Mouse (Mus musculus): ENCODE results near the gene Spag7.

Gene Spag7

DNA sequence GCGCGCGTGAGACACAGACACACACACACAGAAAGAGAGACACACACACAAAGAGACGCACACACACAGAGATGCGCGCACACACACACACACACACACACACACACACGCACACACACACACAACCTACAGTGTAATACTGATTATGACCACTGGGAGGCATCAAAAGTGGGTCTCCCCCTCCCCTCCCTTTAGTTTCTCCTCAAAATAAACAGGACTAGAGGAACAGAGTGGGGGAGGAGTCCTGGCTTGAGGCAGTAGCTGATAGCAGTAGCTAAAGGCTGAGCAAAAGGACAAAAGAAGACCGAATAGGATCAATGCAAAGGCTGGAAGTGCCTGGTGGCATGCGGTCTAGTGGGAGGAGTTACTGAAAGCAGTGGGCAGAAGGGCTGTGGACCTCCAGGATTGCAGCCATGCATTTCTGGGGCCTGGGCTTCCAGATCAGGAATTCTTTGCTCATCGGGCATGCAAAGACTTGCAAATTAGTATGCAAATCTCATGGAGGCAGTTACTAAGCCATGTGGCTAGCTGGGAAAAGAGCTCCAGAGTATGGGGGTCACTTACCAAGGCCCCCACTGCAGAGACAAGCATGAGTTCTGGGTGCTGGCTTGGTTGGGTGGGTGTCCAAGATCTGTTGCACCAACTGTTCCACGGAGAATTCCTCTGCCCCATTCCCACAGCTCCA is 12.8 kb upstream of the Spag7 start:
- no peak for DNase-seq (ENCODE audit: extremely low read depth, low read depth, low spot score)

DNA sequence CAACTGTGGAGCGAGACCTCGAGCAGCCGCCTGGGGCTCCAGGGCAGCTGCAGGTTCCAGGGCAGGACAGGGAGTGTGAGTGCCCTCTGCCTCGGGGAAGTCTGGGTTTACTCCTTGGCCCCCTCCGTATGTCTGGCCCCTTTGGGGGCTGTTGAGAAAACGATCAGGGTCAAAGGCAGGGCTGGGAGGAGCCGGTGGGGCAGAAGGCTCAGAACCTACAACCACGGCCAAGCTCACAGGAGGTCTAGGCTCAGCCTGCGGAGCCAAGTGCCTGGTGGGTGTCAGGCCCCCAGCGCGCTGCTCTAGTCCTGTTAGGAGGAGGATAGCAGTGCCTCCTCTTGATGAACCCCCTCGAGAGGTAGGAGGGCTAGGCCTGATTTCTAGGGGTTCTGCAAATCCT is 12.0 kb upstream of the Spag7 start:
- DNase-seq (ENCODE audit: extremely low read depth, low read depth, low spot score): no peak

DNA sequence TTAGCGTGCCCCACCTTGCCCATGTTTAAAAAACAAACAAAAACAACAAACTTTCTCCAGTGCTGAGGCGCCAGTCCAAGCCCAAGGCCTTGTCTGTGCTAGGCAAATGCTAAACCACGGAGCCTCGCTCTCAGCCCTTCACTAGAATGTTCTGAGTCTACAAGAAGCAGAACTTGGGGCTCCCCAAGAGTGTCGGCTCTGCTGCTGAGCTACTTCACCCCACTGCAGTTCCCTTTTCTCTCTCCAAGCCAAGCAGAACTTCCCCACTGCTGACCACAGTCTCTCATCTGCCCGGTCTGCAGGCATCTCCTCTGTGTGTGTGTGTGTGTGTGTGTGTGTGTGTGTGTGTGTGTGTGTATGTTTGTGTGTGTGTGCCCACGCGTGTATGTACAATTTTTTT is 10.7 kb upstream of the Spag7 start:
- no peak for DNase-seq (ENCODE audit: extremely low read depth, low read depth, low spot score)

DNA sequence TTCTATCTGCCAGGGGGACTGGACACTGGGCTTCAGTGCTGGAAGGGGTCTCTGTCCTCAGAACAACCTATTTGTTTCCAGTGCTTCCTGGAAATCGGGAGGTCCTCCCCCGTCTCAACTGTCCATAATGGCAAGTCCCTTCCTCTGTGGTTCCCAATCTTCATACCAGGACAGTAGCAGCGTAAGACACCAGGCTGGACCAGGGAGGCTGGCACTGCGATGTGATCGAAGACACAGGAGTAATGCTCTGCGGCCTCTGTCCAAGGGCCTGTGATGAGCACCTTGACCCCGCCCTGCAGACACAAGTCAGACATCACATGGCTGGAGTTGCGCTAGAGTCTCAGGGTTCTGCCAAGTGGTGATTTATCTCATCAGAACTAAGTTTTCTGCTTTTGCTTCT is 10.1 kb upstream of the Spag7 start:
- DNase-seq (ENCODE audit: extremely low read depth, low read depth, low spot score): no peak

DNA sequence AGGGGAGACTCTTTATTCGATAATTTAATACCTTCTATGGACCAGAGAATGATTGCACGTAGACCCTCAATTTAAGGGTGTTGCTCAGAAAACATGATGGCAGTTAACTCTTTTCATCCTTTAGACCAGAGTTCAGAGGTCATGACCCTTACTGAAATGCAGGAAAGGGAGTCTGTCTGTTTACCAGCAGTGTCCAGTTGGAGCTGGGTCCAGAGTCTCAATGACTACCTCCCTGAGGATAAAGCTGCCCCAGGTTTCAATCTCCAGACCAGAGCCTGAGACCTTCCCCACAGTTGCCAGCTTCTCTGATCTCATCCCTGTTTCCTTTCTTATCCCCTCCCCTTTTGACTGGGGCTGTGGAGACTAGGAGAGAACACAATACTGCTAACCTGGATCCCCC is 9.4 kb upstream of the Spag7 start:
- DNase-seq (ENCODE audit: extremely low read depth, low read depth, low spot score): no peak

DNA sequence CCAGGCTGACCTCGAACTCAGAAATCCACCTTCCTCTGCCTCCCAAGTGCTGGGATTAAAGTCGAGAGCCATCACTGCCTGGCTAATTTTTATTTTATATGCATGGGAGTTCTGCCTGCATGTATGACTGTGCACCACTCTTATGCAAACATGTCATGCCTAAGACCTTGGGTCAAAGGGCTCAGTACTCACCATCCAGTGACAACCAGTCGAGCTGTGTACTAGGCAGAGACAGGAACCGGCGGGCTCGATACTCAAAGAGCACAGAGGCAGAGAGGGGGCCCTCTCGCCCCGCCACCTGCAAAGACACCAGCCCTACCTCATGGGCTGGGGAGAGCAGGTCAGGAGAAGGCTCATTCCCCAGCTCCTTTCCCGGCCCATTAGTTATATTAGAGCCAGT is 8.9 kb upstream of the Spag7 start:
- DNase-seq (ENCODE audit: extremely low read depth, low read depth, low spot score): no peak

DNA sequence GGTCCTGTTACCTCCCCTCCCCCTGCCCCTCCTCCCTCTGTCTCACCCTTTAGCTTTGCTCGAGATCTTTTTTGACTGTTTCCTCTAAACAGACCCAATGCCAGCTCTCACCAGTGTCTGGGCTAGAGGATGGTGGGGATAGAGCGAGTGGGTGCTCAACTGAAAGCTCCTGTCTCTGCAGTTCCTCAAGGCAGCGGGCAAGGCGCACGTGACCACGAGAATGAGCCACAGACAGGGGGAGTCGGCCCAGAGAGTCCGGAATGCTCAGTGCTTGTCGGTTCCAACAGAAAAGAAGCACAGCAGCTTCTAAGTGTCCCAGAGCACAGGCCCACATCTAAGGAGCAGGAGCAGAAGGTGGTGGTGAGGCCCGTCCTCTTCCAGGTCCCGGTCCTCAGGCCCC is 5.3 kb upstream of the Spag7 start:
- DNase-seq (ENCODE audit: extremely low read depth, low read depth, low spot score): no peak

DNA sequence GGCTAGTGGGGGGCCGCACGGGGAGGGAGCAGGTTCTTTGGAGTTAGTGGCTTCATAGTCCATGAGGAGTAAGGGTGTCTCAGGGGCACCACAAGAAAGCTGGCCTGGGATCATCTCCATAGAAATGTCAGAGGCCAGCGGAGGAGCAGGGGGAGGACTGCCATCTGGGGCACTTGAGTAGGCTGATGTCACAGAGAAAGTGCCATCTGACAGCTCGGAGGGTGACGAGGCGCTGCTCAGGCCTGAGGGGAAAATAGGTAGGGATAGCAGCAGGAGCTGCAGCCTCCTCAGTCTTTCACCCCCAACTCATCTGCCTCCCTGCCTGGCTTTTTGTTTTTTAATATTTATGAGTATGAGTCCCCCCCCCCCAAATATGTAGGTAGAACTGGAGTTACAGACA is 4.8 kb upstream of the Spag7 start:
- DNase-seq (ENCODE audit: extremely low read depth, low read depth, low spot score): no peak

DNA sequence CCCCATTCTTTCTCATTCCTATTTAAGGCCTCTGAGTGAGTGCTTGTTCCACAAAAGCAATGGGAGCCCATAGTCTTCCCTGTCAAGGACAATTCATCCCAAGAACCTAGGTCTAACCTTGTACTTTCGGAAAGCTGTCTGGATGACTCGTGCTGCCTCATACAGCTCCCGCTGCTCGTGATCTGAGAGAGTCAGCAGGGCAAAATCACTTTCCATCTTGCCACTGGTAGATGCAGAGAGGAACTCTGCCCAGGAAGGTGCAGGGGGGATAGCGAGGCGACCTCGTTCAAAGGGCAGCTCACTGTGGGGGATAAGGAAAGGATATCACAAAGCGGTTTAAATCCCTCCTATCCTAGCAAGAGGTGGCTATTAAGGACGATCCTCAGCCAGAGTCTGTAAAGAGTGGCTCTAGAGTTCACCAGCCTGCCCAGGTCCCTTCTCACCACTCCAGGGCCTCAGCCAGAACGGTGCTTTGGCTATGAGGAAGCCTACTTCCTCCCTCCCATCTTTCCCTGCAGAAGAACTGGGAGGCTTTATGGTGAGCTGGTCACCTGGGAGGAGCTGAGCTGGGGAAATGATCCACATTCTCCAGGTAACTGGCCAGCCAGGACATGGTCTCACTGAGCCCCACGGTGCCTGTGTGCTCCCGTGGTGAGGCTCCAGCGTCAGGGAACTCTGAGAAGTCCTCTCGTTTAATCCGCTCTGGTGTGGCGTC is 2.3 kb upstream of the Spag7 start:
- DNase-seq (ENCODE audit: extremely low read depth, low read depth, low spot score): no peak

DNA sequence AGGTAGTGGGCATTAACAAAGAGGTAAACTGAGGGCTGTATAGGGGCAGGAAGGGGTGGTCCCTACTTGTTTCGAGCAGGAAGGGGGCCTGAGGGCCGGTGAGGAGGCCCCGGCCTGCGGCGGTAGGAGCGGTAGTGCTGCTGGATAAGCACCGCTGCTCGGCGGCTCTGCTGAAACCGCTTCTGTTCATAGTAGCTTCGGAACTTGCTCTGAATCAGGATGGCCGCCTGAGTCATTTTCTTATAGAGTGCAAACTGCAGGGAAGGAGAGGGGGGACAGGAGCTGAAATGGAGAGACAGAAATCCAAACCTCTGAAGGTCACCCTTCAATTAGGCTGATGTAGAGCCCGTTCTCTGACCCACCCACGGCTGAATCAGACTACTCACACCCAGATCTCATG is 1.3 kb upstream of the Spag7 start:
- no peak for DNase-seq (ENCODE audit: extremely low read depth, low read depth, low spot score)

DNA sequence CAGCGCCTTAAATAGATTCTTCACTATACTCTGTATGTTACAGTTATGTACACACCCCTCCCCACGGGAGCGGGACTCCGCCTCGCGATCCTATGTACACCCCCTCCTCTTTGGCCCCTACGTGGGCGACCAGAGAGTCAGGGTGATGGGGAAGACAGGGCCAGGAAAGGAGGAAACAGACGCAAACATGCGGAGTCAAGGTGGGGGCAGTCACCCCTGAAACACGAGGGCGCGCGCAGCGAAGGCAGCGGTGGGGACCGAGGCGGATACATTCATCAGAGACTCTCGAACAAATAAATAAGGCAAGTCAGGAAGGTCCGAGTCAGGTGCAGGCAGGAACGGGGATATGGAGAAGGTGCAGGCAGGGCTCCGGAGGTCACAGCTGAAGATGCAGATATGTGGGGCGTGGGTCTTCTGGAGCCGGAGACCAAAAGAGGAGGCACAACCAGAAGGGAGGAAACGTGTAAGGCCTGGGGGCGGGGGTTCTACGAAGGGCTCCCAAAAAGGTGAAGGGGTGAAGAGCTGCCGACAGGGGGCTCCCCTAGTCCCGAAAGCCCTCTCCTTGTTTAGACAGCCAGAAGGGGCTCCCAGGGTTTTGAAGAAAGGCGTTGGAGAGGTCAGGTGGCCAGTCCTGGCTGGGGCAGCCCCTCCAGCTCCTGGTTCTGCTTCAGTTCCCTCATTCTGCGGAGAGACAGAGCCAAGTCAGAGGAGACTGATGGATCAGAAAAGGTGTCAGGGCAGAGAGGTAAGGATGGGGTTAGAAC is 548 bp upstream of the Spag7 start:
- DNase-seq (ENCODE audit: extremely low read depth, low read depth, low spot score): no peak

DNA sequence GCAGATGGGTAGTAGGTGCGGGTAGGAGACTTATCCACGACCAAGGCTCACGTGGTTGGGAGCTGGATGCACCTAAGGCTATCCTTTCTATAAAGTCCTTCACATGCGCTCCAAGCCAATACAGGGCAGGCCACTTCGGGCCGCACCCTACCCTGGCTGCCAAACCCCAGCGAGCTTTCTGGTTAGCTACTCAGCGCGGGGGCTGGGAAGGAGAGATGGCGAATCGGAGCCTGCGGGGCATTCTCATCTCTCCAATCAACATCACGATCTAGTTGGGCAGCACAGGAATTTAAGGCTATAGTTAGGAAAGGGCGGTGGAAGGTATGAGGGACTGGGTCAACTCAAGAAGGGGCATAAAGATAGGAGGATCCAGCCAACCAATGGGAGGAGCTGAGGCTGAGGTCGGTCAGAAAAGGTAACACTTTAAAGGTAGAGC is 863 bp downstream of the Spag7 start:
- no peak for DNase-seq (ENCODE audit: extremely low read depth, low read depth, low spot score)

DNA sequence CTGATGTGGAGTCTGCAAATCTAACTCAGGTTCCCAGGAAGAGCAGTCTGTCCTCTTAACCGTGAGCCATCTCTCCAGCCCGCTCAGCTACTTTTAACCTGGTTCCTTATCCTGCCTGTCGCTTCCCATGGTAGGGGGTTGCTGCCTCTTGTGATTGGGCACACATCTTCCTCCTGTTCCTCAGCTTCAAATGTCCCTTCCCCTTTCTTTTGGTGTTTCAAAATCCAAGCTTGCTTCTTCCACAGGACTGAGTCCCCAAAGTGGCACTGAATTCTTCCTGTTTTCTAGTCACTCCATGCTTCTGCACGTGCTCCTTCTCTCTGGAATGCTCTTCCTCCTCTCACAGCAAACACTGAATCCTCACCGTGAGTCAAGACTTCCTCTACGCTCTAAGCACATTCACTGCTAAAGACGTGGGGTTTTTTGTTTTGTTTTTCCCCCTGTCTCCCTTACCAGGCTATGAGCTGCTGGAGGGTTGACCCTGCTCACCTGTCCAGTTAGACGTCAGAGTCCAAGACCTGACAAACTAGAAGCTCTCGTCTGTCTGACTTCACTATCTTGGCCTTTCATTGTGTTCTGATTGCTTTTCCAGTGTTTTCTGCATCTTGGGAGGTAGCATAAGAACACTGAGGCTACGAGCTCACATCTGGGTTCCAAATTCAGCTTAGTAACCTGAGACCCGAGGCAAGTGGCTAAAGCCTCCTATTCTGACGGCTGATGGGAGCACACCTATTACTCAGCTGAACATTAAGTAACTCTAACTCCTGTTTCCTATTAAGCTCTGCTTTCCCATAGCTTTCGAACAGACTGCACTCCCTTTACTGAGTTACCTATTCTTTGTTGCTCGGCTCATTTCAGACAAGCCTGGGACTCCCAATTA is 1.7 kb downstream of the Spag7 start:
- DNase-seq (ENCODE audit: extremely low read depth, low read depth, low spot score): no peak

DNA sequence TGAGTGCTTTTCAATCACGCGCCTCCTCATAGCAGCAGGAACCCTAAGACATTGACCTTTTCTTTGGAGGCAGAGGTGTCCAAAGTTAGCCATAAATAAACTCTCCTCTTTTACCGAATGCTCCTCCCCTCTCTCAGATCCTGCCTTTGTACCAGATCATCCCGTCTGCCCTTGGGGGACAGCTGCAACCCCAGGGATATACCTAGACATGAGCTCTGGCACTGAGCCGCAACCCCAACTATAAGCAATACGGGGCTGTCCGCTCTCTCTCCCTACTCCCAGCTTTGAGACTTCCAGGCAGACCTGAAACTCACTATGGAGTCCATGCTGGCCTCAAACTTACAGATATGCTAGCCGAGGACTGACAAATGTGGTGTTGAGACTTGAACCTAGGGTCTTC is 2.5 kb downstream of the Spag7 start:
- no peak for DNase-seq (ENCODE audit: extremely low read depth, low read depth, low spot score)

DNA sequence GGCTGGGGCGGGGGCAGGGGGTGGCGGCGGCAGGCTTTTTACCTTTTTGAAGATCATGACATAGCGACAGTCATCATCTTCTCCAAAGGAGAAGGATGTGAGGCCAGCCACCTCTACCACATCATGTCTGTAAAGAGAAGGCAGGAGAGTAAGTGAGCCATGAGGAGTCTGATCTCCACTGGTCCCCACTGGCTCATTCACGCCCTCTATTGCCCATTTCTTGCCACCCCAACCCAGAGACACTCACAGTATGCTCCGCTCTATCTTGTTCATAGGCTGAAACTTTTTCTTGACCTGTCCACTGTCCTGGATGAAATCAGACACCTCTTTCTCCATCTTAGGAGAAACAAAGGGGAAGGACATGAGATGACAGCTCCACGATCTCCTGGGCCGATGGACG is 4.5 kb downstream of the Spag7 start:
- no peak for DNase-seq (ENCODE audit: extremely low read depth, low read depth, low spot score)

DNA sequence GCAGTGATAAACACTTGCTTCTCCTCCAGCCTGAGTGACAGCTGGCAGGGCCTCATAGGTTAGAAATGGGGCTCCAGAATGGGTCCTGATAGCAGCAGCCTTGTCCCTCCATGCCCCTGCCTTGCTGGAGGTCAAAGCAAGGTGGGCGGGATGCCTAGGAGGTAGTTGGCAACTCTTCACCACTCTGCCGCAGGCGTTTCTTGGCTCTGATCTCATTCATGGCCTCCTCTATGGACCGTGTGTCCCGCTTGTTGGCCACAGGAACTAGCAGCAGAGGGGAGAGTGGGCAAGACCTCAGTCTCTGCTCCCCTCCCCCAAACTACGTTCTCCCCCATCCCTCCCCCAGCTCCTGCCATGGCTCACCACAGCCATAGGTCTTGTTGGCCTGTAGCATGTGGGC is 5.3 kb downstream of the Spag7 start:
- no peak for DNase-seq (ENCODE audit: extremely low read depth, low read depth, low spot score)

DNA sequence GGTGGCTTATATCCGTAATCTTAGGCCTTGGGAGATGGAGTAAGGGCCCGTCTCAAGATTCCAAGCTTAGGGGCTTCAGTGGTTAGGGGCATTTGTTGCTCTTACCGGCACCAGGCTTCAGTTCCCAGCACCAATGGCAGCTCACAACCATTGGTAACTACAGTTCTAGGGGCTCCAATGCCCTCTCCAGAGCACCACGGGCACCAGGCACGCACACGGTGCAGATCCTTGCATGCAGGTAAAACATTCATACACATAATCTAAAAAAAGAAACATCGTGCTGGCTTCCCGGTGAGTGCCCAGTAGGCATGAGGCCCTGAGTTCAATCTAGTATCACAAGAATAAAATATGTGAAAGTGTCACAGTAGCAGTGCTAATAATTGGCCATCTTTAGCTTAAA is 6.1 kb downstream of the Spag7 start:
- DNase-seq (ENCODE audit: extremely low read depth, low read depth, low spot score): no peak

DNA sequence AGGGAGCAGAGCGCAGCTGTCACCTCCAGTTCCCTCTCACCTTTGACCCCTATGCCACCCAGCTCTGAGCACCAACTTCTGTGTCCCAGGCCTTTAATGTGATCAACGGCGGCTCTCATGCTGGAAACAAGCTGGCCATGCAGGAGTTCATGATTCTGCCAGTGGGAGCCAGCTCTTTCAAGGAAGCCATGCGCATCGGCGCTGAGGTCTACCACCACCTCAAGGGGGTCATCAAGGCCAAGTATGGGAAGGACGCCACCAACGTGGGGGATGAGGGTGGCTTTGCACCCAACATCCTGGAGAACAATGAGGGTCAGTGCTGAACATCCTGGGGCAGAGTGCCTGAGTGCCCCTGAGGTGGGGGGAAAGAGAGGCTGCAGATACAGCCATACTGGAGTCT is 8.6 kb downstream of the Spag7 start:
- DNase-seq (ENCODE audit: extremely low read depth, low read depth, low spot score): no peak

DNA sequence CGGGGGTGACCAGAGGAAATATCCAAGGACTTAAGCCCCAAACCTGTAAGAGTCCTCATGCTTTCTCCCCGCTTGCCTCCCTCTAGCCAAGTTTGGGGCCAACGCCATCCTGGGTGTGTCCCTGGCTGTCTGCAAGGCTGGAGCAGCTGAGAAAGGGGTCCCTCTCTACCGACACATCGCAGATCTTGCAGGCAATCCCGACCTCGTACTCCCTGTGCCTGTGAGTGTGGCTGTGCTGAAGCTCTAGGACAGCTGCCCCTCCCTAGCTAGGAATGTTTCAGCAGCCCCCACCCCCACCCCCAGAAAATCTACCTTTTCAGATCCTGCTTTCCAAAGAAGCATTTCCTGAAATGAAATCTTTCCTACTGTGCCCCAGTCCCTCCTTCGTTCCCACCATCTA is 10.3 kb downstream of the Spag7 start:
- DNase-seq (ENCODE audit: extremely low read depth, low read depth, low spot score): no peak

DNA sequence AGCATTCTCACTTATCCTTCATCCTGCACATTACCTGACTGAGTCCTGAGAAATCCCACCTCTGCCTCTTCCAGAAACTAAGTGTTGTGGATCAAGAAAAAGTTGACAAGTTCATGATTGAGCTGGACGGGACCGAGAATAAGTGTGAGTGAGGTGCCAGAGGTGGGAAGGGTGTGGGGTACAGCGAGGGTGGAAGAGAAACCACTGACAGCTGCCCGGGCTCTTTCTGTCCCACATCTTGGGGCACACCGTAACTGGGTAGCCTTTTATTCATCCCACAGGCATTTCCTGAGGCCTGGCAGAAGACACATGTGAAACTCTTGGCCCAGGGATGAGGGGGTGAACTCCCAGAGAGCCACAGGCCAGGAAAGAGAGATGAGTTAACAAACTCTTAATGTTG is 10.7 kb downstream of the Spag7 start:
- DNase-seq (ENCODE audit: extremely low read depth, low read depth, low spot score): no peak

DNA sequence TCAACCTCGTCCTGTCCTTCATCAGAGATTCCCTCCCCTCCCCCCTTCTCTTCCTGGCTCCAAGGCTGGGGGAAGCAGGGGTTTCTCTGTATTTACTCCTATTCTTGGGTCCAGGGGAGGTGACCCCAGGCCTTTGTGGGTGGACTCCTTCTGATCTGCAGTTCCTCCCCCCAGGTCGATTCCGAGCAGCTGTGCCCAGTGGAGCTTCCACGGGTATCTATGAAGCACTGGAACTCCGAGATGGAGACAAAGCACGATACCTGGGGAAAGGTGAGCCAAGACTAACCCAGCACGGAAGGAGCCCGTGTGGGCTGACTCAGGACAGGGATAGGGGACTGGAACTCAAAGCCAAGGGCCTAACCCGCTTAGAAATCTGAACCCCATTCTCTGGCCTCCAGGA is 11.2 kb downstream of the Spag7 start:
- no peak for DNase-seq (ENCODE audit: extremely low read depth, low read depth, low spot score)
